Mouse (Mus musculus) lung, embryonic 14.5 days (tissue): ENCODE results near the gene Clec4b1. TPM values are rescaled to one million over a fixed set of nuclear protein-coding genes. Genes with fewer than 3 reads are reported as not detected.
"Not testable (repeated sequence)": the region's sequence is repeated elsewhere in the genome, so short reads cannot be mapped to it uniquely, and the experiment has no call there.

ENCODE experiments used
- ATAC-seq: fragments of 200-750 bp; cut with Nextera tagmentation; 2 replicates; pipeline ENCODE4 v1.8.0; 2017; ENCODE audit warnings: mild to moderate bottlenecking, moderate TSS enrichment, moderate library complexity; ENCODE audit not compliant: insufficient read depth
- DNase-seq: peaks from one replicate; pipeline ENCODE4 v3.0.0-alpha.2; 2015
- H3K27ac ChIP-seq: fragments of 300-500 bp; sonication (generic); 2 replicates; pipeline ENCODE4 v1.5.1; 2014; ENCODE audit warnings: low read depth, mild to moderate bottlenecking, moderate library complexity
- H3K27me3 ChIP-seq: fragments of 300-500 bp; sonication (generic); 2 replicates; pipeline ENCODE4 v1.6.1; 2014; ENCODE audit warnings: low read length, control low read depth; ENCODE audit not compliant: insufficient read depth
- H3K36me3 ChIP-seq: fragments of 300-500 bp; sonication (generic); 2 replicates; pipeline ENCODE4 v1.6.1; 2014; ENCODE audit warnings: control low read depth; ENCODE audit not compliant: insufficient read depth
- H3K4me1 ChIP-seq: fragments of 300-500 bp; sonication (generic); 2 replicates; pipeline ENCODE4 v1.6.1; 2014; ENCODE audit warnings: antibody characterized with exemption, control low read depth; ENCODE audit not compliant: insufficient read depth
- H3K4me2 ChIP-seq: fragments of 300-500 bp; sonication (generic); 2 replicates; pipeline ENCODE4 v1.6.1; 2014; ENCODE audit warnings: mild to moderate bottlenecking
- H3K4me3 ChIP-seq: fragments of 300-500 bp; sonication (generic); 2 replicates; pipeline ENCODE4 v1.5.1; 2014; ENCODE audit warnings: low read depth, low read length
- H3K9ac ChIP-seq: fragments of 300-500 bp; sonication (generic); 2 replicates; pipeline ENCODE4 v1.6.1; 2014
- H3K9me3 ChIP-seq: fragments of 300-500 bp; sonication (generic); 2 replicates; pipeline ENCODE4 v1.6.1; 2016; ENCODE audit warnings: low read depth, low read length, control low read depth
- CTCF ChIP-seq: IDR thresholded peaks from 2 replicates; pipeline ENCODE4 v1.5.1; 2016; ENCODE audit warnings: antibody characterized with exemption, low read depth
- WGBS: fragments of 180-500 bp; shearing (Covaris S2); extraction: QIAGEN DNeasy Blood & Tissue Kit; methylation state at CpG from one replicate; pipeline ENCODE4 v1.1.7; 2014; 5-methylcytosine and 5-hydroxymethylcytosine counted together
- polyA plus RNA-seq: library from polyadenylated mRNA; unstranded; fragments of >200 nt; fragmentation: Nextera tagmentation; extraction: Ambion mirVana; gene quantifications from 2 replicates; pipeline ENCODE4 v1.2.1, GENCODE M21; 2014

Clec4b1 gene
- polyA plus RNA-seq = not detected in 2 replicates

DNA sequence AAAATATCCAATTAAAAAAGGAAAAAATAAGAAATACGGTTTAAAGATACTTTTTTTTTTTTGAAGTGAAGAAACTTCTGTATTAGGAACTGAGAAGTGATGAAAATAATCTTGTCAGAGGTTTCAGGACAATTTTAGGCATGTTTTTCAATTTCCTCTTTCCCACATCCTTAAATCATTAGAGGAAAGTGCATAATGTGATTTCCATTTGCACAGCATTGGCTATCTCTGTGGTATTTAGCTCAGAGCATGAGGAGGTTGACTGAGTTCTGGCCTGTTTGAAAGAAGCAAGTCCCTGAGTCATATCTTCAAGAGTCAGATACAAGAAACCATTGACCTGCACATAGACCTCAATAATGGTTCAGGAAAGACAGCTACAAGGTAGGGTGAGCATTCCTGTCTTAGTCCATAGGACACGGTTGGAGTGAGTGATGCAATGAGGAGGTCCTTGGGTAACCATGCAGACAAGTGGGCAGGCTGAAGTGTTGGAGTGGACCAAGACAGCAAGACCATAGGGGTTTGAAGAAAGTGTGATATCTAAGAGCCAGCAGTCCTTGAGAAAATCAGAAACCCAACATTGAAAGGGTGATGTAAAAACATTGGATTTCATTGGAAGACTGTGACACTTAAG is at the start of gene Clec4b1:
TSS of gene Clec4b1 (plus strand) at position 221 of the 631 bp plus-strand sequence.
- Histone ChIP-seq H3K9me3 (no peaks in the 10 kb centered on the region; the same call in 1 of the 2 replicates), H3K9ac (no peak within 1 kb of the TSS), H3K36me3 (no peaks in the 10 kb centered on the region), H3K27me3 (no peaks in the 10 kb centered on the region), H3K4me2 (no peak within 1 kb of the TSS), H3K4me1 (no peaks in the 10 kb centered on the region), H3K4me3 (no peak within 1 kb of the TSS), H3K27ac (no peak within 1 kb of the TSS)
- no peak for TF ChIP-seq CTCF
- 77% methylated on average over 2 of the region's 2 CpGs for WGBS
- ATAC-seq (no peak), DNase-seq (no peak)

DNA sequence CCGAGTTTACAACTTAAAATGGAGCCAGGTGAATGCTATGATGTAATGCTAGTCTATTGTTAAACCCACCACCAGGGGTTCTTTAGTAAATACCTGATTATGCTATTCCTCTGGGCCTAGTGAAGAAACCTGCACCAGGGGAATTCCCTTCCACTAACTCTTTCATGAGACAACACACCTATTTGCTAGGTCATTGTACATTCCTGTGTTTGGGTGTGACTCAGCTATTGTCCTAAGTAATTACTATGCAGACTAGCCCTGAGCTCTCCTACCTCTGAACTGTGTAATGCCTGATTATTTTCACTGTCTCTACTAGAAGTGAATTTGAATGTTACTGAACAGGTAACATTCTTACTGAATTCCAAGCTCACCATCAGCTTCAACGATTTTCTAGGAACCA is 45.1 kb upstream of the Clec4b1 start:
- not testable (repeated sequence) for H3K4me2 ChIP-seq, H3K9me3 ChIP-seq, H3K27ac ChIP-seq, H3K27me3 ChIP-seq, H3K36me3 ChIP-seq, DNase-seq, H3K4me1 ChIP-seq, H3K4me3 ChIP-seq, ATAC-seq, H3K9ac ChIP-seq
- 65% methylated on average over 2 of the region's 2 CpGs for WGBS

- no peak for TF ChIP-seq CTCF
- Histone ChIP-seq H3K4me3 (no peak overlapping the region), H3K27ac (no peak overlapping the region), H3K9me3 (no peaks in the 10 kb centered on the region), H3K27me3 (no peaks in the 10 kb centered on the region), H3K4me1 (no peaks in the 10 kb centered on the region), H3K36me3 (no peaks in the 10 kb centered on the region), H3K4me2 (no peak overlapping the region), H3K9ac (no peak overlapping the region)
- ATAC-seq (no peak), DNase-seq (no peak)
- 55% methylated on average over 1 of the region's 1 CpGs for WGBS
These were observed 44.2 kb upstream of the Clec4b1 start for GRCm38 (mm10) chr6:123005591-123005990.

- H3K27me3 ChIP-seq = no peaks in the 10 kb centered on the region
- H3K9ac ChIP-seq = no peak overlapping the region
- H3K4me3 ChIP-seq = no peak overlapping the region
- TF ChIP-seq CTCF = no peak
- WGBS = 89% methylated on average over 4 of the region's 4 CpGs
- ATAC-seq = no peak
- no peaks in the 10 kb centered on the region for H3K9me3 ChIP-seq
- no peak overlapping the region for H3K4me2 ChIP-seq
- H3K4me1 ChIP-seq = no peaks in the 10 kb centered on the region
- no peak for DNase-seq
- no peak overlapping the region for H3K27ac ChIP-seq
- H3K36me3 ChIP-seq = no peaks in the 10 kb centered on the region
These were observed 45.5 kb downstream of the Clec4b1 start for GRCm38 (mm10) chr6:123095125-123095843.

DNA sequence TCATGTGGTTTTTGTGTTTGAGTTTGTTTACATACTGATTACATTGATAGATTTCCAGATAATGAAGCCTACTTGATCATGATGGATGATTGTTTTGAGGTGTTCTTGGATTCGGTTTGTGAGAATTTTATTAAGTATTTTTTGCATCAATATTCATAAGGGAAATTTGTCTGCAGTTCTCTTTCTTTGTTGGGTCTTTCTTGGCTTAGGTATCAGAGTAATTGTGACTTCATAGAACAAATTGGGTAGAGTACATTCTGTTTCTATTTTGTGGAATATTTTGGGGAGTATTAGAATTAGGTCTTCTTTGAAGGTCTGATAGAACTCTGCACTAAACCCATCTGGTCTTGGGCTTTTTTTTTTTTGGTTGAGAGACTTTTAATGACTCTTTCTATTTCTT is 56.4 kb downstream of the Clec4b1 start, which contains the start of gene Clec4a2:
TSS of gene Clec4a2 (plus strand) at position 301 of the 400 bp plus-strand sequence.
- H3K4me2 ChIP-seq, H3K27me3 ChIP-seq, H3K27ac ChIP-seq, H3K36me3 ChIP-seq, H3K9ac ChIP-seq, ATAC-seq, H3K4me1 ChIP-seq, DNase-seq, H3K4me3 ChIP-seq, H3K9me3 ChIP-seq: not testable (repeated sequence)
- WGBS = 30% methylated on average over 1 of the region's 1 CpGs

Other genes with a start within 250 kb of the Clec4b1 start
- gene Slc2a3, start 248.3 kb upstream of the Clec4b1 start, polyA plus RNA-seq = 8.4 and 8.9 TPM in 2 replicates
- 6.7 and 7.5 TPM in 2 replicates for gene Foxj2, start 230.0 kb upstream of the Clec4b1 start, polyA plus RNA-seq
- gene C3ar1, start 193.8 kb upstream of the Clec4b1 start, polyA plus RNA-seq = 3.2 and 4.0 TPM in 2 replicates
- gene Necap1, start 175.5 kb upstream of the Clec4b1 start, polyA plus RNA-seq = 46.1 and 50.9 TPM in 2 replicates
- 3.1 TPM in 2 replicates for gene Clec4a1, start 128.1 kb upstream of the Clec4b1 start, polyA plus RNA-seq
- gene Clec4a3, start 97.4 kb upstream of the Clec4b1 start, polyA plus RNA-seq = 2.3 and 3.4 TPM in 2 replicates
- not detected in 2 replicates for gene Clec4a4, start 59.6 kb upstream of the Clec4b1 start, polyA plus RNA-seq
- 3.1 and 4.1 TPM in 2 replicates for gene Clec4a2, start 56.5 kb downstream of the Clec4b1 start, polyA plus RNA-seq
- not detected in 2 replicates for gene Clec4b2, start 122.9 kb downstream of the Clec4b1 start, polyA plus RNA-seq
- gene Clec4n, start 179.9 kb downstream of the Clec4b1 start, polyA plus RNA-seq = 2.7 and 2.9 TPM in 2 replicates
- 0.21 TPM in 1 of 2 replicates, not detected in the other for gene Clec4d, start 212.1 kb downstream of the Clec4b1 start, polyA plus RNA-seq
- gene Clec4e, start 239.9 kb downstream of the Clec4b1 start, polyA plus RNA-seq = not detected in 2 replicates